Mouse (Mus musculus) G1E (cell line): ENCODE measurements around the gene Uox.

Experiments used
- CTCF ChIP-seq: IDR thresholded peaks from 2 replicates; pipeline ENCODE4 v1.5.1; 2012; ENCODE audit warnings: low read depth, low read length, inconsistent platforms, mixed read lengths
- GATA1 ChIP-seq: IDR thresholded peaks from 2 replicates; pipeline ENCODE4 v1.6.1; 2012; ENCODE audit warnings: borderline replicate concordance, low read length, inconsistent platforms, mixed read lengths
- TAL1 ChIP-seq: conservative IDR thresholded peaks from 2 replicates; pipeline ENCODE4 v1.6.1; 2012; ENCODE audit warnings: low read depth, low read length, inconsistent platforms, mixed read lengths

DNA sequence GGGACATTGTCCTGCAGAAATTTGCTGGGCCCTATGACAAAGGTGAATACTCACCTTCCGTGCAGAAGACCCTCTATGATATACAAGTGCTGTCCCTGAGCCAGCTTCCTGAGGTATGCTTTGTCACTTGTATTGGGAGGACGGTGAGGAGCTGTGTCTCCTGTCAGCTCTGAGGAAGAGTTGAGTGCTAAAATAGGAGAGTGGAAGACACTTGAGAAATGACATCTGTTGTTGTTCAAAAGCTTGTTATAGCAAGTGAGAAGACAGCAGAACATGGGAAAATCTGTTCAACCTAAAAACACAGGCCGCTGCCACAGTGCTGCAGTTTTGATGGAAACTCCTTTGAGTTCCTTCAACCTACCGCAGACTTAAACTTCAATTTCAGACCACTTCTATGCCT is 55.5 kb downstream of the Uox start:
- TF ChIP-seq CTCF = no peak
- TF ChIP-seq GATA1 = no peak
- no peak for TF ChIP-seq TAL1
